Mouse (Mus musculus) testis, postnatal 14 days (tissue): ENCODE results near the gene Secisbp2l.
A peak's percentile ranks its signal among the peaks of the same experiment; 100 is the strongest.

ENCODE experiments used
- DNase-seq: peaks from one replicate; pipeline ENCODE4 v3.0.0; 2021; ENCODE audit warnings: low spot score

Gene Secisbp2l

GRCm38 (mm10) chr2:125783868-125784267 lies 1.2 kb upstream of the Secisbp2l start:
- DNase-seq = no peak

- DNase-seq = no peak
Observed at GRCm38 (mm10) chr2:125781978-125782718, 522 bp downstream of the Secisbp2l start.

GRCm38 (mm10) chr2:125781006-125781405 lies 1.7 kb downstream of the Secisbp2l start:
- no peak for DNase-seq

- no peak for DNase-seq
Observed at GRCm38 (mm10) chr2:125778380-125778779, 4.3 kb downstream of the Secisbp2l start.

GRCm38 (mm10) chr2:125777018-125777417 lies 5.7 kb downstream of the Secisbp2l start:
- no peak for DNase-seq

GRCm38 (mm10) chr2:125775661-125776060 lies 7.0 kb downstream of the Secisbp2l start:
- DNase-seq = no peak

- no peak for DNase-seq
Observed at GRCm38 (mm10) chr2:125774846-125775245, 7.8 kb downstream of the Secisbp2l start.

- DNase-seq = no peak
Observed at GRCm38 (mm10) chr2:125765029-125765428, 17.6 kb downstream of the Secisbp2l start.

- no peak for DNase-seq
Observed at GRCm38 (mm10) chr2:125764531-125764930, 18.1 kb downstream of the Secisbp2l start.

- no peak for DNase-seq
Observed at GRCm38 (mm10) chr2:125749330-125749729, 33.3 kb downstream of the Secisbp2l start.

- DNase-seq = no peak
Observed at GRCm38 (mm10) chr2:125739338-125739737, 43.3 kb downstream of the Secisbp2l start.

- no peak for DNase-seq
Observed at GRCm38 (mm10) chr2:125738718-125739117, 44.0 kb downstream of the Secisbp2l start.

GRCm38 (mm10) chr2:125736025-125736343 lies 46.7 kb downstream of the Secisbp2l start:
- no peak for DNase-seq

- DNase-seq = no peak
Observed at GRCm38 (mm10) chr2:125735333-125736024, 47.2 kb downstream of the Secisbp2l start.

GRCm38 (mm10) chr2:125734741-125735140 lies 47.9 kb downstream of the Secisbp2l start:
- no peak for DNase-seq

GRCm38 (mm10) chr2:125731763-125732560 lies 50.7 kb downstream of the Secisbp2l start:
- DNase-seq = peak; percentile 88

- DNase-seq = no peak
Observed at GRCm38 (mm10) chr2:125724546-125725114, 58.0 kb downstream of the Secisbp2l start.

- no peak for DNase-seq
Observed at GRCm38 (mm10) chr2:125724086-125724430, 58.6 kb downstream of the Secisbp2l start, which contains the start of gene Shc4. Shc4 (minus strand) TSS chr2:125724148.

- DNase-seq = peak; percentile 52
Observed at GRCm38 (mm10) chr2:125723408-125724085, 59.1 kb downstream of the Secisbp2l start.

- no peak for DNase-seq
Observed at GRCm38 (mm10) chr2:125723086-125723407, 59.6 kb downstream of the Secisbp2l start.

- DNase-seq = no peak
Observed at GRCm38 (mm10) chr2:125716599-125716998, 66.1 kb downstream of the Secisbp2l start.

GRCm38 (mm10) chr2:125706510-125706921 lies 76.2 kb downstream of the Secisbp2l start:
- no peak for DNase-seq
